Mouse (Mus musculus) forebrain, postnatal 0 days (tissue): ENCODE results near the gene Gm10382. TPM values are rescaled to one million over a fixed set of nuclear protein-coding genes. Genes with fewer than 3 reads are reported as not detected.
"Not testable (repeated sequence)": the region's sequence is repeated elsewhere in the genome, so short reads cannot be mapped to it uniquely, and the experiment has no call there.

Experiments used
- ATAC-seq: fragments of 200-750 bp; cut with Nextera tagmentation; 2 replicates; pipeline ENCODE4 v1.8.0; 2017; ENCODE audit warnings: mild to moderate bottlenecking, moderate library complexity
- DNase-seq: peaks from one replicate; pipeline ENCODE4 v3.0.0-alpha.2; 2015
- H3K27ac ChIP-seq: fragments of 300-500 bp; sonication (generic); 2 replicates; pipeline ENCODE4 v1.5.1; 2014; ENCODE audit warnings: low read depth, mild to moderate bottlenecking, antibody characterized with exemption, low read length, moderate library complexity, mixed read lengths
- H3K27me3 ChIP-seq: fragments of 300-500 bp; sonication (generic); 2 replicates; pipeline ENCODE4 v1.6.1; 2014; ENCODE audit warnings: mild to moderate bottlenecking, low read length, mixed read lengths; ENCODE audit not compliant: insufficient read depth
- H3K36me3 ChIP-seq: fragments of 300-500 bp; sonication (generic); 2 replicates; pipeline ENCODE4 v1.6.1; 2014; ENCODE audit warnings: mild to moderate bottlenecking, moderate library complexity; ENCODE audit not compliant: insufficient read depth
- H3K4me1 ChIP-seq: fragments of 300-500 bp; sonication (generic); 2 replicates; pipeline ENCODE4 v1.6.1; 2014; ENCODE audit warnings: antibody characterized with exemption; ENCODE audit not compliant: insufficient read depth
- H3K4me2 ChIP-seq: fragments of 300-500 bp; sonication (generic); 2 replicates; pipeline ENCODE4 v1.6.1; 2014; ENCODE audit warnings: low read depth, mild to moderate bottlenecking, moderate library complexity
- H3K4me3 ChIP-seq: fragments of 300-500 bp; sonication (generic); 2 replicates; pipeline ENCODE4 v1.5.1; 2014; ENCODE audit warnings: low read depth, low read length, mixed read lengths
- H3K9ac ChIP-seq: fragments of 300-500 bp; sonication (generic); 2 replicates; pipeline ENCODE4 v1.6.1; 2014; ENCODE audit warnings: mild to moderate bottlenecking
- H3K9me3 ChIP-seq: fragments of 300-500 bp; sonication (generic); 2 replicates; pipeline ENCODE4 v1.6.1; 2016; ENCODE audit warnings: low read length
- CTCF ChIP-seq: sonication (generic); IDR thresholded peaks from 2 replicates; pipeline ENCODE4 v1.5.1; 2016; ENCODE audit warnings: antibody characterized with exemption, control low read depth, low read depth
- WGBS: fragments of 180-500 bp; shearing (Covaris S2); extraction: QIAGEN DNeasy Blood & Tissue Kit; methylation state at CpG from one replicate; pipeline ENCODE4 v1.1.7; 2014; 5-methylcytosine and 5-hydroxymethylcytosine counted together
- polyA plus RNA-seq: library from polyadenylated mRNA; unstranded; fragments of >200 nt; fragmentation: Nextera tagmentation; extraction: Ambion mirVana; gene quantifications from 2 replicates; pipeline ENCODE4 v1.2.1, GENCODE M21; 2015
- total RNA-seq: library from RNA; depleted of rRNA; stranded (reverse); fragments of >200 nt; gene quantifications from 2 replicates; pipeline ENCODE4 v1.2.3, GENCODE M21; 2014

Gene Gm10382
- total and polyA plus RNA-seq, 2 experiments from 2014 or later, result 0.25 to 1.00 TPM

- Histone ChIP-seq H3K4me1 (no peaks in the 10 kb centered on the region), H3K4me3 (no peak overlapping the region), H3K36me3 (peaks cover 16% of the 10 kb centered on the region), H3K9ac (no peak overlapping the region), H3K9me3 (no peaks in the 10 kb centered on the region), H3K27ac (no peak overlapping the region), H3K4me2 (no peak overlapping the region), H3K27me3 (no peaks in the 10 kb centered on the region)
- 50% methylated on average over 6 of the region's 6 CpGs for WGBS
- DNase-seq, result peak; percentile 67
- TF ChIP-seq CTCF, result peak; percentile 76
- peak; percentile 58 for ATAC-seq
Observed at GRCm38 (mm10) chr5:125382673-125383558, 6.2 kb upstream of the Gm10382 start.

DNA sequence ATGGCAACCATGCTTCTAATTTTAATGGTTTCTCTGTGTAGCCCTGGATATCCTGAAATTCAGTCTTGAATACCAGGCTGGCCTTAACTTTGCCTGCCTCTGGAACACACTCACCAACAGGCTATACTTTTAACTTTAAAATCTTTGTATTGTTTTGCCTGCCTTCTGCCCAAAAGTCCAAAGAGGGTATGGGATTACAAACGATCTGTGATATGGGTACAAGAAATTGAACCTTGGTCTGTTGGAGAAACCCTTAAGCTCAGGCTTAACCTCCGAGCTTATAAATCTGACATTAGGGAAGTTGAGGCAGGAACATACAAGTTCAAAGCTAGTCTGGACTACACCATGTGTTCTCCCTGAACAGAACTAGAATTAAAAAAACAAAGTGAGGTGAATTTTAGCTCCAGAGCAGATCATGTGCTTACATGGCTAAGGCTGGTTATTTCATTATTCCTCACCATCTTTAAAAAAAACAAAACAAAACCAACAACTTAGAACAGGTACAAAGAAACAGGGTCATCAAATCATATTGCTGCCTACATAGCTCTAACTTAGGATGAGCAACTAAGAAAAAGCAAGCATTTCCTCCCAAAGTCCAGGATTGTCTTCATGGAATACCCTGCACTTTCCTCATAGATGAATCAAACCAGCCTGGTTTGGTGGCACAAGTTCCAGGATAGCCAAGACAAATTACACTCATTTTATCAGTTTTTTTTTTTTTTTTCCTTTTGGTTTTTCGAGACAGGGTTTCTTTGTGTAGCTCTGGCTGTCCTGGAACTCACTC lies 5.3 kb upstream of the Gm10382 start:
- H3K4me2 ChIP-seq, result no peak overlapping the region
- H3K9me3 ChIP-seq, result no peaks in the 10 kb centered on the region
- no peaks in the 10 kb centered on the region for H3K4me1 ChIP-seq
- no peak overlapping the region for H3K9ac ChIP-seq
- 69% methylated on average over 3 of the region's 3 CpGs for WGBS
- no peak overlapping the region for H3K4me3 ChIP-seq
- peaks cover 16% of the 10 kb centered on the region for H3K36me3 ChIP-seq
- ATAC-seq (no peak), DNase-seq (no peak)
- H3K27ac ChIP-seq, result no peak overlapping the region
- H3K27me3 ChIP-seq, result no peaks in the 10 kb centered on the region
- no peak for TF ChIP-seq CTCF

GRCm38 (mm10) chr5:125384512-125385214 lies 4.5 kb upstream of the Gm10382 start:
- Histone ChIP-seq H3K4me3 (no peak overlapping the region), H3K36me3 (peaks cover 16% of the 10 kb centered on the region), H3K9ac (no peak overlapping the region), H3K27me3 (no peaks in the 10 kb centered on the region), H3K9me3 (no peaks in the 10 kb centered on the region), H3K27ac (no peak overlapping the region), H3K4me2 (no peak overlapping the region), H3K4me1 (no peaks in the 10 kb centered on the region)
- WGBS, result 84% methylated on average over 2 of the region's 2 CpGs
- no peak for TF ChIP-seq CTCF
- ATAC-seq (no peak), DNase-seq (no peak)

DNA sequence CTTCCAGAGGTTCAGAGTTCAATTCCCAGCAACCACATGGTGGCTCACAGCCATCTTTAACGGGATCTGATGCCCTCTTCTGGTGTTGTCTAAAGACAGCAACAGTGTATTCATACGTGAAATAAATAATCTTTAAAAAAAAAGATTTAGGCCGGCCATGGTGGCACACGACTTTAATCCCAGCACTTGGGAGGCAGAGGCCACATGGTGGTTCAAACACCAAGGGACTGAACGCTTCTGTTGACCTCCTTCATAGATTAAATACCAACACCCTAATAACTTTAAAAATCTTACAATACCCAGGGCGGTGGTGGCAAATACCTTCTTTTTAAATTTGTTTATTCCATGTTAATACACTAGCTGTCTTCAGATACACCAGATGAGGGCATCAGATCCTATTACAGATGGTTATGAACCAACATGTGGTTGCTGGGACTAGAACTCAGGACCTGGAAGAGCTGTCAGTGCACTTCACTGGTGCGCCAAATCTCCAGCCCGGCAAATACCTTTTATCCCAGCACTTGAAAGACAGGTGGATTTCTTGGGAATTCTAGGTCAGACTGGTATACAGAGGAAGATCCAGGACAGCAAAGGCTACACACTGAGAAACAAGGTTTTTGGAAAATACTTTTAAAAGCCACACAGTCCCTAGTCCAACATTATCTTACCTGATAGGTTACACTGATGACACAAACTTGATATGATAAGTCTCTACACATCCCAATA lies 3.7 kb upstream of the Gm10382 start:
- DNase-seq (no peak), ATAC-seq (no peak)
- no peak overlapping the region for H3K9ac ChIP-seq
- 0 out of 2 replicates have a peak overlapping the region, but pooled peaks have one; percentile 0 for H3K4me2 ChIP-seq
- H3K27ac ChIP-seq, result no peak overlapping the region
- H3K9me3 ChIP-seq, result no peaks in the 10 kb centered on the region
- H3K27me3 ChIP-seq, result no peaks in the 10 kb centered on the region
- 0 out of 2 replicates have a peak, but pooled peaks have one; percentile 2 for TF ChIP-seq CTCF
- peaks cover 16% of the 10 kb centered on the region for H3K36me3 ChIP-seq
- 61% methylated on average over 8 of the region's 8 CpGs for WGBS
- H3K4me1 ChIP-seq, result peaks cover 4% of the 10 kb centered on the region; the same call in 1 of the 2 replicates
- H3K4me3 ChIP-seq, result no peak overlapping the region

GRCm38 (mm10) chr5:125387295-125387694 lies 1.8 kb upstream of the Gm10382 start:
- not testable (repeated sequence) for H3K27me3 ChIP-seq, H3K27ac ChIP-seq, H3K9ac ChIP-seq, H3K4me3 ChIP-seq, H3K4me2 ChIP-seq, DNase-seq, H3K4me1 ChIP-seq, ATAC-seq, H3K9me3 ChIP-seq
- 100% methylated on average over 4 of the region's 6 CpGs for WGBS
- peaks cover 16% of the 10 kb centered on the region for H3K36me3 ChIP-seq

DNA sequence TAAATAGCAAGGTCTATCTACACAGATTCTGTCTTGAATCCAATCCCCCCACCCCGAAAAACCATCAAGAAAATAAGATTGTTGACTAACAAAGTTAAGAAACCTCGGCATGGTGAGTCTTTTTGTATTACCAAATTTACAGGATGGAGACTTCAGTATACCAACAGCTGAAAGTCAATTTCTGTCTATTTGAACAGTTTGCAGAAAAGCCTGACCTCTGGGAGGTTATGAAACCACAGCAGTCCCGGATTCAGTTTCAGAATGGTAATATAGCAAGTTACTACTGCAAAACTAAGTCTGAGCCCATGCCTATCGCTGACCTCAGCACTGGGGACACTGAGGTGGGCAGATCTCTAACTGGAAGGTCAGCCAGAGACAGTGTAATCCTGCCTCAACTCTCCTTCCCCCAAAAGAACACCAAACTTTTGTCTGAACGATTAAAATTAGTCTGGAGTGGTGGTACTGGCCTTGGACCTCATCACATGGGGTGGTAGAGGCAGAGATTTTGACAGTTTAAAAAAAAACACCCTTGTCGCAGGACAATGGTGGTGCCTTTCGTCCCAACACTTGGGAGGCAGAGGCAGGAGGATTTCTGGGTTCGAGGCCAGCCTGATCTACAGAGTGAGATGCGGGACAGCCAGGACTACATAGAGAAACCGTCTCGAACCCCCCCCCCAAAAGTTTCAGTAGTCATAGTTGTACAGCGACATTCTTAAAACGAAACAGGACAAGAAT lies 597 bp upstream of the Gm10382 start:
- 24% methylated on average over 13 of the region's 13 CpGs for WGBS
- no peaks in the 10 kb centered on the region for H3K9me3 ChIP-seq
- H3K4me3 ChIP-seq, result peak overlapping the region; percentile 100
- peaks cover 16% of the 10 kb centered on the region for H3K36me3 ChIP-seq
- peaks cover 13% of the 10 kb centered on the region for H3K4me1 ChIP-seq
- H3K27ac ChIP-seq, result peak overlapping the region; percentile 97; the same call in 1 of the 2 replicates
- ATAC-seq (no peak), DNase-seq (no peak)
- no peak for TF ChIP-seq CTCF
- H3K27me3 ChIP-seq, result no peaks in the 10 kb centered on the region
- peak overlapping the region; percentile 99 for H3K9ac ChIP-seq
- H3K4me2 ChIP-seq, result peak overlapping the region; percentile 93
